ENCODE assay signal across 7 mouse cellular contexts in genomic region chr12:26331048-26331447, GRCm38 (mm10).
DNase-seq lines count a peak whose midpoint lies in the region; ATAC-seq lines count a peak whose summit lies in the region.

No protein-coding gene starts in this region.

- intact Hi-C loops in heart, postnatal 14 days (cut with DNase I): loop anchor here (5.0 kb wide), 1 partner anchor 81 kb away; no protein-coding TSS in a partner anchor

- peak; percentile 26 for DNase-seq in ovary, adult 18-20 months (ENCODE audit: low spot score)
- DNase-seq in ovary, postnatal 10 days (ENCODE audit: low spot score): no peak
- peak; percentile 69 for DNase-seq in fibroblast of lung, adult 2 months (ENCODE audit: low read depth)
- peak; percentile 58 to 73 for DNase-seq in heart, postnatal 14 days
- DNase-seq in T-cell, adult 2 months (ENCODE audit: low spot score): no peak

- peaks cover 29% of the 10 kb centered on the region for H3K36me3 ChIP-seq in limb, embryonic 15.5 days

- WGBS in limb, embryonic 15.5 days: 52% methylated on average over 3 of the region's 3 CpGs

- no peak overlapping the region for H3K4me3 ChIP-seq in limb, embryonic 15.5 days

- no peaks in the 10 kb centered on the region for H3K27me3 ChIP-seq in limb, embryonic 15.5 days

- H3K9me3 ChIP-seq in limb, embryonic 15.5 days: no peaks in the 10 kb centered on the region

- H3K9ac ChIP-seq in limb, embryonic 15.5 days: no peak overlapping the region

- peak overlapping the region; percentile 84 for H3K27ac ChIP-seq in limb, embryonic 15.5 days

- no peak overlapping the region for H3K4me2 ChIP-seq in limb, embryonic 15.5 days

- H3K4me1 ChIP-seq in limb, embryonic 15.5 days: peaks cover 13% of the 10 kb centered on the region

- ATAC-seq in limb, embryonic 15.5 days (ENCODE audit: insufficient number of reproducible peaks, low FRiP score, low TSS enrichment, low read depth): peak; percentile 75
- ATAC-seq in activated CD4-positive, CD25-positive, alpha-beta regulatory T cell, adult 4 months: no peak

Comparison
In these comparisons a context has a peak if more than half of its experiments do, and no peak if none do; other contexts are left out.
1. DNase-seq: peak in ovary, adult 18-20 months (single experiment), fibroblast of lung, adult 2 months (single experiment) and heart, postnatal 14 days (2 of 2); none in ovary, postnatal 10 days (single experiment) and T-cell, adult 2 months (single experiment).